Mouse (Mus musculus) forebrain, embryonic 11.5 days (tissue): ENCODE measurements around the gene Hist1h3d. TPM values are rescaled to one million over a fixed set of nuclear protein-coding genes. Genes with fewer than 3 reads are reported as not detected.
"Not testable (repeated sequence)": the region's sequence is repeated elsewhere in the genome, so short reads cannot be mapped to it uniquely, and the experiment has no call there.

Experiments used
- ATAC-seq: fragments of 200-750 bp; cut with Nextera tagmentation; replicated peaks from 2 replicates; pipeline ENCODE4 v1.8.0; 2017; ENCODE audit warnings: moderate TSS enrichment; ENCODE audit not compliant: low FRiP score
- DNase-seq: peaks from one replicate; pipeline ENCODE4 v3.0.0-alpha.2; 2017; ENCODE audit warnings: low spot score
- H3K27ac ChIP-seq: fragments of 300-500 bp; sonication (generic); 2 replicates; pipeline ENCODE4 v1.5.1; 2014; ENCODE audit warnings: low read depth, low read length
- H3K27me3 ChIP-seq: fragments of 300-500 bp; sonication (generic); 2 replicates; pipeline ENCODE4 v1.6.1; 2014; ENCODE audit warnings: mild to moderate bottlenecking, low read length, mixed read lengths; ENCODE audit not compliant: control insufficient read depth, insufficient read depth
- H3K36me3 ChIP-seq: fragments of 300-500 bp; sonication (generic); 2 replicates; pipeline ENCODE4 v1.6.1; 2014; ENCODE audit warnings: mild to moderate bottlenecking, low read length, moderate library complexity, mixed read lengths; ENCODE audit not compliant: control insufficient read depth, insufficient read depth
- H3K4me1 ChIP-seq: fragments of 300-500 bp; sonication (generic); replicated peaks from 2 replicates; pipeline ENCODE4 v1.6.1; 2014; ENCODE audit warnings: low read length, mixed read lengths; ENCODE audit not compliant: control insufficient read depth, insufficient read depth
- H3K4me2 ChIP-seq: fragments of 300-500 bp; sonication (generic); 2 replicates; pipeline ENCODE4 v1.6.1; 2014; ENCODE audit warnings: low read depth, mild to moderate bottlenecking, low read length, moderate library complexity, mixed read lengths; ENCODE audit not compliant: severe bottlenecking
- H3K4me3 ChIP-seq: fragments of 300-500 bp; sonication (generic); 2 replicates; pipeline ENCODE4 v1.5.1; 2014; ENCODE audit warnings: low read depth, low read length
- H3K9ac ChIP-seq: fragments of 300-500 bp; sonication (generic); 2 replicates; pipeline ENCODE4 v1.6.1; 2014; ENCODE audit warnings: low read length
- H3K9me3 ChIP-seq: fragments of 300-500 bp; sonication (generic); 2 replicates; pipeline ENCODE4 v1.6.1; 2016; ENCODE audit warnings: low read length, mixed read lengths; ENCODE audit not compliant: control insufficient read depth
- whole genome bisulfite sequencing: fragments of 180-500 bp; shearing (Covaris S2); extraction: QIAGEN DNeasy Blood & Tissue Kit; methylation state at CpG from one replicate; pipeline ENCODE4 v1.1.7; 2014; 5-methylcytosine and 5-hydroxymethylcytosine counted together
- polyA plus RNA-seq: library from polyadenylated mRNA; unstranded; fragments of >200 nt; fragmentation: Nextera tagmentation; extraction: Ambion mirVana; gene quantifications from 2 replicates; pipeline ENCODE4 v1.2.1, GENCODE M21; 2014

Gene Hist1h3d
- polyA plus RNA-seq, 1 experiment from 2014 or later, result 11.9 TPM

- H3K4me3 ChIP-seq, result peak overlapping the region; percentile 40
Measured at GRCm38 (mm10) chr13:23585442-23586098, 10.0 kb downstream of the Hist1h3d start.

GRCm38 (mm10) chr13:23586099-23586939 lies 10.8 kb downstream of the Hist1h3d start:
- Histone ChIP-seq H3K27ac (peak overlapping the region; percentile 99), H3K9ac (peak overlapping the region; percentile 65), H3K36me3 (no peaks in the 10 kb centered on the region), H3K4me1 (peaks cover 16% of the 10 kb centered on the region), H3K4me3 (peak overlapping the region; percentile 23), H3K27me3 (no peaks in the 10 kb centered on the region), H3K4me2 (peak overlapping the region; percentile 58), H3K9me3 (no peaks in the 10 kb centered on the region)
- WGBS, result under 1% methylated on average over 22 of the region's 22 CpGs
- ATAC-seq (peak; percentile 37; the same call in 1 of the 2 replicates), DNase-seq (peak; percentile 51)

More at GRCm38 (mm10) chr13:23585442-23586098, 10.0 kb downstream of the Hist1h3d start:
- Histone ChIP-seq H3K27ac (peak overlapping the region; percentile 99), H3K9ac (peak overlapping the region; percentile 87), H3K4me1 (peaks cover 16% of the 10 kb centered on the region), H3K4me2 (peak overlapping the region; percentile 84)
- H3K36me3 ChIP-seq, H3K27me3 ChIP-seq, H3K9me3 ChIP-seq: not testable (repeated sequence)
- DNase-seq (peak; percentile 79), ATAC-seq (peak; percentile 87)
- WGBS, result under 1% methylated on average over 30 of the region's 36 CpGs

GRCm38 (mm10) chr13:23586940-23587225 lies 11.3 kb downstream of the Hist1h3d start:
- DNase-seq (no peak), ATAC-seq (0 out of 2 replicates have a peak, but pooled peaks have one; percentile 1)
- H3K4me1 ChIP-seq, result peaks cover 16% of the 10 kb centered on the region
- H3K4me2 ChIP-seq, result peak overlapping the region; percentile 58; the same call in 1 of the 2 replicates
- no peaks in the 10 kb centered on the region for H3K36me3 ChIP-seq
- H3K9ac ChIP-seq, result peak overlapping the region; percentile 65
- H3K27ac ChIP-seq, result peak overlapping the region; percentile 99
- WGBS, result 0% methylated on average over 1 of the region's 1 CpGs
- H3K27me3 ChIP-seq, result no peaks in the 10 kb centered on the region
- H3K4me3 ChIP-seq, result peak overlapping the region; percentile 23
- H3K9me3 ChIP-seq, result no peaks in the 10 kb centered on the region

GRCm38 (mm10) chr13:23591206-23591605 lies 15.6 kb downstream of the Hist1h3d start:
- no peak overlapping the region for H3K4me2 ChIP-seq
- H3K27ac ChIP-seq, result no peak overlapping the region
- no peaks in the 10 kb centered on the region for H3K36me3 ChIP-seq
- H3K4me1 ChIP-seq, result peaks cover 4% of the 10 kb centered on the region; the same call in 1 of the 2 replicates
- H3K9ac ChIP-seq, result no peak overlapping the region
- H3K4me3 ChIP-seq, result no peak overlapping the region
- WGBS, result 93% methylated on average over 7 of the region's 7 CpGs
- no peak for ATAC-seq
- H3K27me3 ChIP-seq, result no peaks in the 10 kb centered on the region
- no peak for DNase-seq
- H3K9me3 ChIP-seq, result no peaks in the 10 kb centered on the region

DNA sequence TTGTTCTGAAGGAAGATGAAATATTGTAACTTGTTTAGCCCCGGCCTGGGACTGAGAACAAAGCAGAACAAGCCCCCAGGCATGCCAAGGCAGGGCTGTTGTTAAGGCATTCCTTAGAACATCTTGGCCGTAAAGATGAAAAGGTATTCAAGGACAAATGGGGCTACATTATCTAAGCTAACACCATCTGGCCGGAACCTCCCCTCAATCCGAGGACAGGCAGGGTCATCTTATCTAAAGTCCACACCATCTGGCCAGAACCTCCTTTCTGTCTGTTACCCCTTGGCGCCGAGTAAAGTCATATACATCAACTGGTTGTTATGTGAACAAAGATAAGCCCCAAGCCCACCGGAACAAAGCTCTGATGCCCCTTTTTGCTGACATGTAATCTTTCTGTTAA lies 16.3 kb downstream of the Hist1h3d start:
- WGBS, result 93% methylated on average over 7 of the region's 7 CpGs

GRCm38 (mm10) chr13:23592614-23593013 lies 17.1 kb downstream of the Hist1h3d start:
- DNase-seq, result no peak

More for the DNA sequence above, 16.3 kb downstream of the Hist1h3d start:
- not testable (repeated sequence) for ATAC-seq, H3K36me3 ChIP-seq, H3K27ac ChIP-seq, H3K4me1 ChIP-seq, H3K27me3 ChIP-seq, H3K4me3 ChIP-seq, H3K9ac ChIP-seq, DNase-seq, H3K4me2 ChIP-seq, H3K9me3 ChIP-seq

GRCm38 (mm10) chr13:23593051-23593770 lies 17.6 kb downstream of the Hist1h3d start:
- Histone ChIP-seq H3K36me3 (no peaks in the 10 kb centered on the region), H3K27me3 (no peaks in the 10 kb centered on the region), H3K27ac (no peak overlapping the region), H3K4me1 (no peaks in the 10 kb centered on the region), H3K9ac (no peak overlapping the region), H3K4me2 (no peak overlapping the region), H3K4me3 (no peak overlapping the region), H3K9me3 (no peaks in the 10 kb centered on the region)
- DNase-seq (no peak), ATAC-seq (no peak)
- WGBS, result 82% methylated on average over 5 of the region's 5 CpGs

More at GRCm38 (mm10) chr13:23592614-23593013, 17.1 kb downstream of the Hist1h3d start:
- no peaks in the 10 kb centered on the region for H3K4me1 ChIP-seq
- no peak overlapping the region for H3K9ac ChIP-seq
- no peak overlapping the region for H3K4me2 ChIP-seq
- no peaks in the 10 kb centered on the region for H3K27me3 ChIP-seq
- ATAC-seq, result no peak
- no peak overlapping the region for H3K4me3 ChIP-seq
- no peaks in the 10 kb centered on the region for H3K9me3 ChIP-seq
- no peaks in the 10 kb centered on the region for H3K36me3 ChIP-seq
- 82% methylated on average over 7 of the region's 7 CpGs for WGBS
- no peak overlapping the region for H3K27ac ChIP-seq

DNA sequence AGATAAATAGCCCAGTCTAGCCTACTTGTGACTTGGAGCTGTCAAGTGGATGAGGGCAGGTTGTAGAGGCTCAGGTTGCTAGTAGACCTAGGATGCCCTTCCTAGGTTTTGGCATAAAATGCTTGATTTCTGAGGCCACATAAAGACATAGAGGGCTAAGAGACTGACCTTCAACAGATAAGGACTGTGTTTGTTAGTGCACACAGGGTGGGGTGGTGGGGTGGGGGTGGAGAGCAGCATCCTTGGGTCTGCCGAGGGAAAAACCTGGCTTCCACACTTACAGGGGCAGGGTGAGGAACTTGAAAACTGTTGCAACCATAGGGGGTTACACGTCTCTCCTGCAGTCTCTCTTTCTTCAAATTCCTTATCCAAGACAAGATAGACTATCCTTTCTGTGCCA lies 19.6 kb downstream of the Hist1h3d start:
- no peaks in the 10 kb centered on the region for H3K9me3 ChIP-seq
- H3K27me3 ChIP-seq, result no peaks in the 10 kb centered on the region
- no peak overlapping the region for H3K9ac ChIP-seq
- no peaks in the 10 kb centered on the region for H3K4me1 ChIP-seq
- 76% methylated on average over 2 of the region's 2 CpGs for WGBS
- ATAC-seq, result no peak
- no peaks in the 10 kb centered on the region for H3K36me3 ChIP-seq
- H3K4me3 ChIP-seq, result no peak overlapping the region
- DNase-seq, result no peak
- H3K27ac ChIP-seq, result no peak overlapping the region
- H3K4me2 ChIP-seq, result no peak overlapping the region
